Mouse (Mus musculus): Measurements from ENCODE around the gene Dcaf17.

DNA sequence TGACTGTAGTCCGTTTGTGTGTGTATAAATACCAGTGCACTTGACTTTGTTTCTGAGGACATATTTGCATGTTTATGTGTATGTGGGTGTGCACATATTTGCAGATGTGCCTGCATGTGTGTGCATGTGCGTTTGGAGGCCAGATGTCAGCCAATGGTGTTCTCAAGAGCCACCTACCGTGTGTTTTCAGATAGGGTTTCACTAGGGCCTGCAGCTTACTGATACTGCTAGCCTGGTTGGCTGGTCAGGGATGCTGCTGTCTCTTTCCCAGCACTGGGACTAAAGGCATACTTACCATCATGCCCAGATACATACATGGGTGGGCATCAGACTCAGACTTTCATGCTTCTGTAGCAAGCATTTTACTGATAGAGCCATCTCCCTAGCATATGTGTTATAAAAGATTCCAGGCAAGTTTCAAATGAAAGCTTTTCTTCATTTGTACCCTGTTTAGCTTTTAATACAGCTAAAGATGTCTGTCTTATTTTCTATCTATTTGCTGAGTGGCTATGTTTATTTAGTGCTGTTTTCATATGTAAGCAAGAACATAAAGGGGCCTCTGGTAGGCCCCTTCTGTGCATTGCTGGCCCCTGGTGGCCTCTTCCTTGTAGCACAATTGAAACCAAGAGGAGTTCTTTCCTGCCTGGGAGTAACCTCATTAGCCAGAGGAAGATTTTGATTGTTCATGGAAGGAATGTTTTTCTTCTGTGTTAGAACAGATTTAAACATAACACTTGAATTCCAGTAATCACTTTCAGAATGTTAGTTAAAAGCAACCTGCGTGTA is 35.7 kb downstream of the Dcaf17 start:
- TF ChIP-seq POLR2A (IDR thresholded peaks at IDR 0.05; ENCODE audit: borderline replicate concordance, low read depth, low read length) = no peak
- TF ChIP-seq CTCF (IDR thresholded peaks at IDR 0.05; ENCODE audit: low read depth, low read length) = no peak

All from bone marrow macrophage, adult 2 months (primary cell).